Mouse (Mus musculus) lung, embryonic 14.5 days (tissue): ENCODE measurements around the gene Gm17728. TPM values are rescaled to one million over a fixed set of nuclear protein-coding genes. Genes with fewer than 3 reads are reported as not detected.
A peak's percentile ranks its signal among the peaks of the same experiment; 100 is the strongest.

Experiments
- ATAC-seq: fragments of 200-750 bp; cut with Nextera tagmentation; 2 replicates; pipeline ENCODE4 v1.8.0; 2017; ENCODE audit warnings: mild to moderate bottlenecking, moderate TSS enrichment, moderate library complexity; ENCODE audit not compliant: insufficient read depth
- DNase-seq: peaks from one replicate; pipeline ENCODE4 v3.0.0-alpha.2; 2015
- H3K27ac ChIP-seq: fragments of 300-500 bp; sonication (generic); 2 replicates; pipeline ENCODE4 v1.5.1; 2014; ENCODE audit warnings: low read depth, mild to moderate bottlenecking, moderate library complexity
- H3K27me3 ChIP-seq: fragments of 300-500 bp; sonication (generic); 2 replicates; pipeline ENCODE4 v1.6.1; 2014; ENCODE audit warnings: low read length, control low read depth; ENCODE audit not compliant: insufficient read depth
- H3K36me3 ChIP-seq: fragments of 300-500 bp; sonication (generic); 2 replicates; pipeline ENCODE4 v1.6.1; 2014; ENCODE audit warnings: control low read depth; ENCODE audit not compliant: insufficient read depth
- H3K4me1 ChIP-seq: fragments of 300-500 bp; sonication (generic); 2 replicates; pipeline ENCODE4 v1.6.1; 2014; ENCODE audit warnings: antibody characterized with exemption, control low read depth; ENCODE audit not compliant: insufficient read depth
- H3K4me2 ChIP-seq: fragments of 300-500 bp; sonication (generic); 2 replicates; pipeline ENCODE4 v1.6.1; 2014; ENCODE audit warnings: mild to moderate bottlenecking
- H3K4me3 ChIP-seq: fragments of 300-500 bp; sonication (generic); 2 replicates; pipeline ENCODE4 v1.5.1; 2014; ENCODE audit warnings: low read depth, low read length
- H3K9ac ChIP-seq: fragments of 300-500 bp; sonication (generic); 2 replicates; pipeline ENCODE4 v1.6.1; 2014
- H3K9me3 ChIP-seq: fragments of 300-500 bp; sonication (generic); 2 replicates; pipeline ENCODE4 v1.6.1; 2016; ENCODE audit warnings: low read depth, low read length, control low read depth
- CTCF ChIP-seq: IDR thresholded peaks from 2 replicates; pipeline ENCODE4 v1.5.1; 2016; ENCODE audit warnings: antibody characterized with exemption, low read depth
- WGBS: fragments of 180-500 bp; shearing (Covaris S2); extraction: QIAGEN DNeasy Blood & Tissue Kit; methylation state at CpG from one replicate; pipeline ENCODE4 v1.1.7; 2014; 5-methylcytosine and 5-hydroxymethylcytosine counted together
- polyA plus RNA-seq: library from polyadenylated mRNA; unstranded; fragments of >200 nt; fragmentation: Nextera tagmentation; extraction: Ambion mirVana; gene quantifications from 2 replicates; pipeline ENCODE4 v1.2.1, GENCODE M21; 2014

Gene Gm17728
- polyA plus RNA-seq, 1 experiment from 2014 or later: not detected

DNA sequence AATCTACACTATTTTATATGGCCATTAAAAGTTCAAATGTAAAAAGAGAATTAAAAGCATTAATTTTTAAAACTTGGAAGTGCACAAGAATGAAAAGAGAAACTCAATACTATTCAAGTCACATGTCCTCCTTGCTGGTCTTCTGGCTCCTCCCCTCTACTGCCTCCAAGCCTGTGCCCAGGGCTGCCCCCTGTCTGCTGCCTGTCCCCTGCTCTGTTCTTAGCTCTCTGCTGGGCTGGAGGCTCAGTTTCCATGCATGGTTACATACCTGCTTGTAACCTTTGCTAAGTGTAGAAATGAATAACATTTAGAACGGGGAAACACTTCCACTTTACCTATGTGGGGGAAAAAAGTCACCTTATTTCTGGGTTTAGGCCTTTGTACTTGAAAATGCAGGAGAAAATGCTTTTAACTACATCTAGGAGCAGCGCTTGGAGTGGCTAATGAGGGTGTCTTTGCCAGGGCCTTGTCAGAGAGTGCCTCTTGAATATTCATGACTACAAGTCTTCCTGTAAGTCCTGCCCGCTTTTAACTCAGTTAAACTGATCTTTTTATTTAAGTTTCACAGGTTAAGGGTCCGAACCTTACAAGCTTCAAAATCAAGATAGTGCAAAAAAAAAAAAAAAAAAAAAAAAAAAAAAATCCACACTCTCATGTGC is 18.3 kb downstream of the Gm17728 start:
- no peak overlapping the region for H3K9ac ChIP-seq
- DNase-seq (no peak), ATAC-seq (no peak)
- H3K9me3 ChIP-seq: no peaks in the 10 kb centered on the region
- H3K36me3 ChIP-seq: no peaks in the 10 kb centered on the region
- H3K4me2 ChIP-seq: no peak overlapping the region
- 76% methylated on average over 4 of the region's 4 CpGs for WGBS
- H3K4me3 ChIP-seq: no peak overlapping the region
- H3K27ac ChIP-seq: no peak overlapping the region
- TF ChIP-seq CTCF: peak; percentile 28; the same call in 1 of the 2 replicates
- H3K4me1 ChIP-seq: no peaks in the 10 kb centered on the region
- H3K27me3 ChIP-seq: no peaks in the 10 kb centered on the region

DNA sequence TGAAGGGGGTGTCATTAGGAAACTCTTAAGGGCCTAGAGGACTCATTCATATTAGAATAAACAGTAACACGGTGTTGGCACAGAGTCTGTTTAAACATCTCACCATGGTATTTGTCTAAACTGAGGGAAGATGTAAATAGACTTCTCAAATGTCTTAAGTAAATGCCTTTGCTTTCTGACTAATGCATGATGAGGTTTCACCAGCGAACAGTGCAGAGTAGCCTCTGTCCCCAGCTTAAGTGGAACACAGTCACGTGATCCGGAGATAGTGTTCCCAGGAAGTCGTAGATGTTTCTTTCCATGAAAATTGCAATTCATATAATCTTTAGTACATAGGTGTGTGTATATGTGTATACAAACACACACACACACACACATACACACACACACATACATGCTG is 34.5 kb downstream of the Gm17728 start:
- DNase-seq: peak; percentile 23
- H3K9me3 ChIP-seq: no peaks in the 10 kb centered on the region
- H3K9ac ChIP-seq: no peak overlapping the region
- H3K27me3 ChIP-seq: no peaks in the 10 kb centered on the region
- peak; percentile 49; the same call in 1 of the 2 replicates for ATAC-seq
- WGBS: 49% methylated on average over 5 of the region's 5 CpGs
- H3K4me2 ChIP-seq: no peak overlapping the region
- no peaks in the 10 kb centered on the region for H3K36me3 ChIP-seq
- no peak overlapping the region for H3K27ac ChIP-seq
- no peak for TF ChIP-seq CTCF
- no peaks in the 10 kb centered on the region for H3K4me1 ChIP-seq
- no peak overlapping the region for H3K4me3 ChIP-seq

DNA sequence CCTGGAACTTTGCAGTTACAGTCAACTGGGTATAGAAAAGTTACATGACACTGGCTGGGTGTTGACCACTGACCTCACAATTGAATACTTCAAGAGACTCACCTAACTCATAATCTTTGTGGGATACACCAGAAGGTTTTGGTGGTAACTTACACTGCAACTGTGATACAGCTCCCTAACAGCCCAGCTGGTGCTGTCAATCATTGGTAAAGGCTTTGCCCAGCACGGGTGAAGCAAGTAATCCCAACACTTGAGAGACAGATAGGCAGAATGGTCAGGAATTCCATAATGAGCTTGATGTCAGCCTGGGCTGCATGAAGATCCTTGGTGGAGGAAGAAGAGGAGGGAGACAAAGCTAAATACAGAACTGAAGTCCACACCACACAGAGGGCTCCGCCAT is 39.0 kb downstream of the Gm17728 start:
- no peak overlapping the region for H3K4me2 ChIP-seq
- DNase-seq (no peak), ATAC-seq (no peak)
- H3K4me1 ChIP-seq: no peaks in the 10 kb centered on the region
- H3K36me3 ChIP-seq: no peaks in the 10 kb centered on the region
- H3K9ac ChIP-seq: no peak overlapping the region
- no peak overlapping the region for H3K4me3 ChIP-seq
- H3K27me3 ChIP-seq: no peaks in the 10 kb centered on the region
- H3K9me3 ChIP-seq: no peaks in the 10 kb centered on the region
- no peak overlapping the region for H3K27ac ChIP-seq
- WGBS: 71% methylated on average over 2 of the region's 2 CpGs
- no peak for TF ChIP-seq CTCF

Other genes starting within 250 kb of the Gm17728 start
- gene Pabpc6, start 247.7 kb downstream of the Gm17728 start, polyA plus RNA-seq: not detected in 2 replicates